Mouse (Mus musculus): ENCODE data around the gene Ap1ar. TPM values are rescaled to one million over a fixed set of nuclear protein-coding genes. Genes with fewer than 3 reads are reported as not detected.
A peak's percentile ranks its signal among the peaks of the same experiment; 100 is the strongest.

The Ap1ar gene
- polyA plus RNA-seq, 1 experiment from 2014 or later, result 32.2 TPM

DNA sequence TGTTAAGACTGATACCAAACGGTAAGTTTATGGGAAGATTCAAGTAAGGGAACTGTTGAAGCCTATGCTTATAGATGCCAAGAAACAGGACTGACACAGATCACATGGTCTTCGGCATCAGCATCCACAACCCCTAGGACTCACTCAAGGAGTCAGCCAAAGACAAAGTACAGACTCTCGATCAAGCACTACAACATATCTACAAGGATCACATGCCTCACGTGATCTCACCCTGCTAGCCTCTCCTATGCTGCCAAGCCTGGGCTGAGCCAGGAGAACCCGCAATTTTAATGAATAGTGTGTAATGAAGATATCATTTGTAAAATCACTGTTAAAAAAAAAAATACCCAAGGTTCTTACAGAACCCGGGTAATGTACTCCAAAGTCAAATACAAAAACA, 1.7 kb downstream of the Ap1ar start:
- no peaks in the 10 kb centered on the region for H3K4me1 ChIP-seq (replicated peaks; ENCODE audit: control insufficient read depth, insufficient read depth)
- TF ChIP-seq CTCF (IDR thresholded peaks at IDR 0.05; ENCODE audit: low read depth), result no peak
- no peak for TF ChIP-seq EP300 (optimal IDR thresholded peaks at IDR 0.05)
- WGBS, result 64% methylated on average over 6 of the region's 6 CpGs
- DNase-seq (ENCODE audit: low spot score) (no peak), ATAC-seq (ENCODE audit: low FRiP score, low TSS enrichment) (no peak)
- no peak overlapping the region for H3K27ac ChIP-seq (replicated peaks)
- H3K27me3 ChIP-seq (ENCODE audit: control insufficient read depth, insufficient read depth, low read length), result no peaks in the 10 kb centered on the region
- H3K9me3 ChIP-seq (ENCODE audit: control insufficient read depth, low read length), result no peaks in the 10 kb centered on the region
- no peak overlapping the region for H3K9ac ChIP-seq (ENCODE audit: low read length)
- no peak overlapping the region for H3K4me3 ChIP-seq (ENCODE audit: low read depth, low read length)
- no peak overlapping the region for H3K4me2 ChIP-seq (replicated peaks; ENCODE audit: low read depth)
- no peaks in the 10 kb centered on the region for H3K36me3 ChIP-seq (ENCODE audit: control insufficient read depth, insufficient read depth, low read length)

DNA sequence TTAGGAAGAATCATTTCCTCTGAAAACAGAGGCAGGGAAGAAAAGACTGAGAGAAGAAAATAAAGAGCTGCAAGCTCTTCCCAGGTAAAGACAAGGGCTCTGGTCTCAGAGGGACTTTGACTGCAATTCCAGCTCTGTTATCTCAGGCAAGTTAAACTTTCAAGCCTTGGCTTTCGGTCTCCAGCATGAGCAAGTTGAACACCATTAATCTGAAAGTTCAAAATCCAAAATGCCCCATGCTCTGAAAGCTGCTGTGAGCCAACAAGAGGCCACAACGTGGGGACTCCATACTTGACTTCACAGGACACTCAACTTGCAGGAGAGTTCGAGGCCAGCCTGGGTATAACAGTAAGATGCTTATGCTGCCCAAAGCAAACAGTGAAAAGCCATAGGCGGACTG, 3.3 kb downstream of the Ap1ar start:
- 77% methylated on average over 4 of the region's 4 CpGs for WGBS
- no peak for ATAC-seq (ENCODE audit: low FRiP score, low TSS enrichment)
- Histone ChIP-seq H3K9ac (ENCODE audit: low read length) (no peak overlapping the region), H3K27me3 (ENCODE audit: control insufficient read depth, insufficient read depth, low read length) (no peaks in the 10 kb centered on the region), H3K27ac (replicated peaks) (no peak overlapping the region), H3K9me3 (ENCODE audit: control insufficient read depth, low read length) (no peaks in the 10 kb centered on the region), H3K36me3 (ENCODE audit: control insufficient read depth, insufficient read depth, low read length) (no peaks in the 10 kb centered on the region), H3K4me1 (replicated peaks; ENCODE audit: control insufficient read depth, insufficient read depth) (no peaks in the 10 kb centered on the region), H3K4me2 (replicated peaks; ENCODE audit: low read depth) (no peak overlapping the region), H3K4me3 (ENCODE audit: low read depth, low read length) (no peak overlapping the region)
- TF ChIP-seq CTCF (IDR thresholded peaks at IDR 0.05; ENCODE audit: low read depth), result no peak
- TF ChIP-seq EP300 (optimal IDR thresholded peaks at IDR 0.05), result no peak
- DNase-seq (ENCODE audit: low spot score), result no peak

- no peak overlapping the region for H3K4me2 ChIP-seq (replicated peaks; ENCODE audit: low read depth)
- no peak overlapping the region for H3K4me3 ChIP-seq (ENCODE audit: low read depth, low read length)
- no peak overlapping the region for H3K27ac ChIP-seq (replicated peaks)
- H3K9me3 ChIP-seq (ENCODE audit: control insufficient read depth, low read length), result no peaks in the 10 kb centered on the region
- ATAC-seq (ENCODE audit: low FRiP score, low TSS enrichment) (peak; percentile 49; the same call in 1 of the 2 replicates), DNase-seq (ENCODE audit: low spot score) (no peak)
- no peaks in the 10 kb centered on the region for H3K27me3 ChIP-seq (ENCODE audit: control insufficient read depth, insufficient read depth, low read length)
- no peaks in the 10 kb centered on the region for H3K36me3 ChIP-seq (ENCODE audit: control insufficient read depth, insufficient read depth, low read length)
- 48% methylated on average over 6 of the region's 6 CpGs for WGBS
- no peak overlapping the region for H3K9ac ChIP-seq (ENCODE audit: low read length)
- TF ChIP-seq CTCF (IDR thresholded peaks at IDR 0.05; ENCODE audit: low read depth), result no peak; the same call in 1 of the 2 replicates
- no peak for TF ChIP-seq EP300 (optimal IDR thresholded peaks at IDR 0.05)
- H3K4me1 ChIP-seq (replicated peaks; ENCODE audit: control insufficient read depth, insufficient read depth), result 0 out of 2 replicates have a peak, but pooled peaks cover 5% of the 10 kb centered on the region
Observed at GRCm38 (mm10) chr3:127831079-127831478, 6.2 kb downstream of the Ap1ar start.

DNA sequence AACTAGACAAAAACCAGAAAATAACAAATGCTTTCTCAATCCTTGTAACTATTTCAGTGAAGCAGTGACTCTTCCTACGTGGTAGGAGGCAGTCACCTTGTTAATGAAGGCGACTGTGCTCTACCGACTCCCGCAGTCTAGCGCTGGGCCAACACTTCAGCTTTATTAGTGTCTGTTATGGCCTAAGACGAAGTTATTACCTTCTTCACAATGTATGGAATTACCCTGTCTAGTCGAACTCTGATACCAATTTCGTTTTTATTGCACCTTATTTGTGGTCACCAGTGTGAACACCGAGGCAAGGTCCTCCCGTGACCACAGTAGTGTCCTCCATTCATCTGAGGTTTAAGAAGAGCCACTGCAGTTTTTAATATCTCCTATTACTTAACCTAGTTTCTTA, 7.1 kb downstream of the Ap1ar start:
- Histone ChIP-seq H3K4me3 (ENCODE audit: low read depth, low read length) (no peak overlapping the region), H3K4me2 (replicated peaks; ENCODE audit: low read depth) (no peak overlapping the region), H3K27ac (replicated peaks) (no peak overlapping the region), H3K9me3 (ENCODE audit: control insufficient read depth, low read length) (no peaks in the 10 kb centered on the region), H3K9ac (ENCODE audit: low read length) (no peak overlapping the region), H3K4me1 (replicated peaks; ENCODE audit: control insufficient read depth, insufficient read depth) (0 out of 2 replicates have a peak, but pooled peaks cover 5% of the 10 kb centered on the region), H3K27me3 (ENCODE audit: control insufficient read depth, insufficient read depth, low read length) (no peaks in the 10 kb centered on the region), H3K36me3 (ENCODE audit: control insufficient read depth, insufficient read depth, low read length) (no peaks in the 10 kb centered on the region)
- ATAC-seq (ENCODE audit: low FRiP score, low TSS enrichment) (no peak), DNase-seq (ENCODE audit: low spot score) (no peak)
- no peak for TF ChIP-seq CTCF (IDR thresholded peaks at IDR 0.05; ENCODE audit: low read depth)
- no peak for TF ChIP-seq EP300 (optimal IDR thresholded peaks at IDR 0.05)
- WGBS, result 93% methylated on average over 10 of the region's 10 CpGs

DNA sequence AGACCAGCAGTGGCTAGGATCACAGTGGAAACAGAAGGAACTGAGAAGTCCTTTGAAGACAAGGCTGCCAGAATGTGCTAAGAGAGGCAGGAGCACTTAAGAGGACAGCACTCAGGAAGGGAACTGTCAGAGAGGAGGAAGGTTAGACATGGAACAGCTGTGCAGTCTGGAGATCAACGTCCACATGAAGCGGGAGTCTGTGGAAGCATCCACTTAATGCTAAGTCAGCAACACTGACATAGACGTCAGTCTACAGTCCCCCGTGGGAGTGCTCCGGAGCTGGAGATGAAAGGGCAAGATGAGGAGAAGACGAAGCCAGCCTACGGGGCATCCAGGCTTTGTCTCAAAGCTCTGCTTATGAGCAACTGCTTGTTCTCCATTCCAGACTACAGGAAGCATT, 10.2 kb downstream of the Ap1ar start:
- H3K4me3 ChIP-seq (ENCODE audit: low read depth, low read length), result no peak overlapping the region
- TF ChIP-seq CTCF (IDR thresholded peaks at IDR 0.05; ENCODE audit: low read depth), result no peak
- TF ChIP-seq EP300 (optimal IDR thresholded peaks at IDR 0.05), result no peak
- DNase-seq (ENCODE audit: low spot score) (no peak), ATAC-seq (ENCODE audit: low FRiP score, low TSS enrichment) (peak; percentile 71; the same call in 1 of the 2 replicates)
- no peaks in the 10 kb centered on the region for H3K36me3 ChIP-seq (ENCODE audit: control insufficient read depth, insufficient read depth, low read length)
- no peak overlapping the region for H3K9ac ChIP-seq (ENCODE audit: low read length)
- H3K9me3 ChIP-seq (ENCODE audit: control insufficient read depth, low read length), result no peaks in the 10 kb centered on the region
- peak overlapping the region; percentile 1; the same call in 1 of the 2 replicates for H3K27ac ChIP-seq (replicated peaks)
- no peak overlapping the region; the same call in 1 of the 2 replicates for H3K4me2 ChIP-seq (replicated peaks; ENCODE audit: low read depth)
- 0 out of 2 replicates have a peak, but pooled peaks cover 5% of the 10 kb centered on the region for H3K4me1 ChIP-seq (replicated peaks; ENCODE audit: control insufficient read depth, insufficient read depth)
- no peaks in the 10 kb centered on the region for H3K27me3 ChIP-seq (ENCODE audit: control insufficient read depth, insufficient read depth, low read length)
- 17% methylated on average over 7 of the region's 7 CpGs for WGBS

DNA sequence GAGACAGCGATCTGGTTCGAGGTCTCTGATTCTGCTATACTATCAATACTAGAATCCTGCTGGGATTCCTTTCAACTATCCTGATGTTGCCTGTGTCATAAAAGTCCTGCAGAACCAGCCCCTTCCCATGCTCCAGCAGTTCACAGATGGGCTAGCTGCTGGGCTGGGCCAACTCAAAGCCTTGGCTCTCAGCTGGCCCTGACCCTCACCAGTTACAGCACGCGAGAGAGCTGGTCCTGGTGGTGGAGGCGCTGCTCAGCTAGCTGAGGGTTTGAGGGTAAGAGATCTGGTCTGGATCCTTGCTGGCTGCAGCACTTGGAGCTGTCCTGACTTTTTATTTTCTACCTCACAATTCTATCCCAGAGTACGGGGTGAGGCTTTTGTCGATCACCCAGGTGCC, 10.8 kb downstream of the Ap1ar start:
- Histone ChIP-seq H3K4me2 (replicated peaks; ENCODE audit: low read depth) (no peak overlapping the region), H3K4me3 (ENCODE audit: low read depth, low read length) (no peak overlapping the region), H3K9me3 (ENCODE audit: control insufficient read depth, low read length) (no peaks in the 10 kb centered on the region), H3K36me3 (ENCODE audit: control insufficient read depth, insufficient read depth, low read length) (no peaks in the 10 kb centered on the region), H3K4me1 (replicated peaks; ENCODE audit: control insufficient read depth, insufficient read depth) (0 out of 2 replicates have a peak, but pooled peaks cover 5% of the 10 kb centered on the region), H3K27me3 (ENCODE audit: control insufficient read depth, insufficient read depth, low read length) (no peaks in the 10 kb centered on the region), H3K9ac (ENCODE audit: low read length) (no peak overlapping the region), H3K27ac (replicated peaks) (no peak overlapping the region)
- DNase-seq (ENCODE audit: low spot score) (no peak), ATAC-seq (ENCODE audit: low FRiP score, low TSS enrichment) (no peak)
- TF ChIP-seq CTCF (IDR thresholded peaks at IDR 0.05; ENCODE audit: low read depth), result no peak
- TF ChIP-seq EP300 (optimal IDR thresholded peaks at IDR 0.05), result no peak
- 78% methylated on average over 7 of the region's 7 CpGs for WGBS
